Mouse (Mus musculus) heart, adult 2 months (tissue): ENCODE data around the gene Hist1h4b. TPM values are rescaled to one million over a fixed set of nuclear protein-coding genes. Genes with fewer than 3 reads are reported as not detected.
"Not testable (repeated sequence)": the region's sequence is repeated elsewhere in the genome, so short reads cannot be mapped to it uniquely, and the experiment has no call there.

Source experiments
- DNase-seq, 2 experiments: peaks; one replicate each; pipeline ENCODE4 v3.0.0; 2021
- H3K27ac ChIP-seq: fragments of 200-600 bp; 2 replicates; pipeline ENCODE4 v1.8.1; 2022
- H3K27me3 ChIP-seq: fragments of 200-500 bp; 2 replicates; pipeline ENCODE4 v1.6.1; 2012; ENCODE audit warnings: mild to moderate bottlenecking, low read length, inconsistent platforms, mixed read lengths; ENCODE audit not compliant: control insufficient read depth, insufficient read depth
- H3K36me3 ChIP-seq: fragments of 200-500 bp; 2 replicates; pipeline ENCODE4 v1.6.1; 2012; ENCODE audit warnings: low read length, inconsistent platforms; ENCODE audit not compliant: control insufficient read depth, insufficient read depth
- H3K4me1 ChIP-seq: fragments of 200-500 bp; 2 replicates; pipeline ENCODE4 v1.6.1; 2011; ENCODE audit warnings: low read length; ENCODE audit not compliant: control insufficient read depth, insufficient read depth
- H3K4me3 ChIP-seq: fragments of 200-600 bp; 2 replicates; pipeline ENCODE4 v1.8.1; 2022
- H3K79me2 ChIP-seq: fragments of 200-500 bp; replicated peaks from 2 replicates; pipeline ENCODE4 v1.6.1; 2012; ENCODE audit warnings: mild to moderate bottlenecking, inconsistent platforms, low read length, moderate library complexity, mixed read lengths; ENCODE audit not compliant: control insufficient read depth, insufficient read depth
- H3K9ac ChIP-seq: fragments of 200-500 bp; 2 replicates; pipeline ENCODE4 v1.6.1; 2012; ENCODE audit warnings: low read depth, mild to moderate bottlenecking, control low read depth, inconsistent platforms, low read length, mixed read lengths
- CTCF ChIP-seq: fragments of 200-600 bp; IDR thresholded peaks from 2 replicates; pipeline ENCODE4 v1.8.1; 2022; ENCODE audit warnings: antibody characterized with exemption, mild to moderate bottlenecking, moderate library complexity
- EP300 ChIP-seq: fragments of 200-500 bp; IDR thresholded peaks from 2 replicates; pipeline ENCODE4 v1.6.1; 2011; ENCODE audit warnings: low read depth, low read length, control low read depth; ENCODE audit not compliant: insufficient read depth
- POLR2A ChIP-seq: fragments of 200-500 bp; IDR thresholded peaks from 2 replicates; pipeline ENCODE4 v1.6.1; 2011; ENCODE audit warnings: mild to moderate bottlenecking, low read depth, low read length, control low read depth; ENCODE audit not compliant: insufficient read depth
- WGBS: fragments of 180-500 bp; shearing (Covaris S2); methylation state at CpG from one replicate; pipeline ENCODE4 v1.1.7; 2018; 5-methylcytosine and 5-hydroxymethylcytosine counted together
- intact Hi-C: fragments of 180-260 bp; cut with DNase I; formaldehyde crosslinking; loops from one replicate; pipeline ENCODE4 v1.15.1; 2025
- polyA plus RNA-seq: library from polyadenylated mRNA; depleted of rRNA; stranded (reverse); fragments of >200 nt; gene quantifications from 2 replicates; pipeline ENCODE4 v1.2.3, GENCODE M21; 2012
- total RNA-seq, 2 experiments: library from RNA; stranded (reverse); gene quantifications; 2 replicates each; pipeline ENCODE4 v1.2.3; 2021

Hist1h4b gene
- total and polyA plus RNA-seq, 3 experiments: 1.1 to 11.3 (median 4.9) TPM

DNA sequence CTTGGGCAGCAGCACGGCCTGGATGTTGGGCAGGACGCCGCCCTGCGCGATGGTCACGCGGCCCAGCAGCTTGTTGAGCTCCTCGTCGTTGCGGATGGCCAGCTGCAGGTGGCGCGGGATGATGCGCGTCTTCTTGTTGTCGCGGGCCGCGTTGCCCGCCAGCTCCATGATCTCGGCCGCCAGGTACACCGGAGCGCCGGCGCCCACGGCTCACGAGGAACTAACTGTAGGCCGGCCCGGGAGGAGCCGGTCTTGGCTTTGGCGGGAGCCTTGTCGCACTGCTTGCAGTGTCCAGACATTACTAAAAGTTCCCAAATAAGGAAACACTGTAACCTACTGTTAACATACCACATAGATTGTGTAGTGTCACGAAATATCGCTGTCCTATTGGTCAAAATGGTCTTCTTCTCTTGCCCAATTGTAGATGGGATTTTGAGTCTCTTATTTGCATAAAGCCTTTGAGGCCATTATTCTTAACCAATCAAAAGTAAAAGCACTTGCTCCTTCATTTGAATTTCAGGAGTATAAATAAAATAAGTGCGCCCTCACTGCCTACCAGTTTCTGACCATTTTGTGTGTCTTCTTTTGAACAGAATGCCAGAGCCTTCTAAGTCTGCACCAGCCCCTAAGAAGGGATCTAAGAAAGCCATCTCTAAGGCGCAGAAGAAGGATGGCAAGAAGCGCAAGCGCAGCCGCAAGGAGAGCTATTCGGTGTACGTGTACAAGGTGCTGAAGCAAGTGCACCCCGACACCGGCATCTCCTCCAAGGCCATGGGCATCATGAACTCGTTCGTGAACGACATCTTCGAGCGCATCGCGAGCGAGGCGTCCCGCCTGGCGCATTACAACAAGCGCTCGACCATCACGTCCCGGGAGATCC, 10.4 kb upstream of the Hist1h4b start, which contains the start of gene Hist1h2bb:
TSS of gene Hist1h2bb (plus strand) at position 534 of the 880 bp plus-strand sequence.
- Histone ChIP-seq H3K27ac (peak within 1 kb of the TSS; percentile 94), H3K4me3 (peak within 1 kb of the TSS; percentile 56), H3K36me3 (peaks cover 10% of the 10 kb centered on the region), H3K9ac (peak within 1 kb of the TSS; percentile 92)
- peak; percentile 42 for TF ChIP-seq CTCF
- peak; percentile 69 for TF ChIP-seq POLR2A
- TF ChIP-seq EP300: 0 out of 2 replicates have a peak, but pooled peaks have one; percentile 8
- H3K4me1 ChIP-seq, H3K79me2 ChIP-seq, H3K27me3 ChIP-seq: not testable (repeated sequence)
- DNase-seq: peak; percentile 81 to 85
- intact Hi-C loops: loop anchor here (5.0 kb wide), 2 partner anchors 124 to 1704 kb away; partner anchors contain the start of genes Hist1h1e, Hist1h2ag, Hist1h2be and Hist1h2bj
- under 1% methylated on average over 52 of the region's 58 CpGs for WGBS

DNA sequence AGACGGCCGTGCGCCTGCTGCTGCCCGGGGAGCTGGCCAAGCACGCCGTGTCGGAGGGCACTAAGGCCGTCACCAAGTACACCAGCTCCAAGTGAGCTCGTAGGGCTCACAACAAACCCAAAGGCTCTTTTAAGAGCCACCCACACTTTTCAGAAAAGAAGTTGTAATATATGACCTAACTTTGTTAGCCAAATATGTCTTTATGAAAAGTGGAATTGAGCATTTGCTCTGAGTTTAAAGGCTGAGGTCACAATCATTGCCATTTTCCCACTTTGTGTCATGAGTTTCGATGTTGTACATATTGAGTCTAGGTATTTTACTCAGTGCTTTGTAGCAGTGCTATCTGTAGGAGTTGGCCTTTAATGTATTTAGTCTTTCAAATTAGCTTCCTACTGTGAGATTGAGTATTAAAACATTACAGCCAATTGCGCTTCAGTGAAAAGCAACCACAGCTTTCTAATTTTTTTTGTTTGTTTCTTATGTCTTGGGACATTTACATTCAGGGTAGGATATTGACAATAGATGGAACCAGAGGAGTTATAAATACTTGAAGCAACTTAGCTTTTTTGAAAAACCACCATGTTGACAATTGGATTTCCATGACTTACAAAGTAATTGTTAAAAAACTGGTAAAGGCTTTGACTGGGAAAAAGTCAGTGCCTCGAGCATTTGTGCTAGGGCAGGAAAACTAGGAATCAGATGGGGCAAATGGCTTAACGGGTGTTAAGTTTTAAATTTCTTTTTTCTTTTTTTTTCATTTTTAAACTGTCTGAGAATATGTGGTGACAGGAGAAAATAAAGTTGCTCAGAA, 9.5 kb upstream of the Hist1h4b start:
- intact Hi-C loops: loop anchor here (5.0 kb wide), 2 partner anchors 125 to 1705 kb away; partner anchors contain the start of genes Hist1h1e, Hist1h2ag, Hist1h2be and Hist1h2bj
- no peaks in the 10 kb centered on the region for H3K27me3 ChIP-seq
- no peak for TF ChIP-seq POLR2A
- no peak for TF ChIP-seq CTCF
- no peak for TF ChIP-seq EP300
- no peak overlapping the region for H3K4me3 ChIP-seq
- H3K9ac ChIP-seq: peak overlapping the region; percentile 40; the same call in 1 of the 2 replicates
- no peaks in the 10 kb centered on the region for H3K79me2 ChIP-seq
- H3K36me3 ChIP-seq: peaks cover 3% of the 10 kb centered on the region
- 14% methylated on average over 13 of the region's 13 CpGs for WGBS
- H3K4me1 ChIP-seq: peaks cover 3% of the 10 kb centered on the region
- no peak for DNase-seq
- H3K27ac ChIP-seq: peak overlapping the region; percentile 12; the same call in 1 of the 2 replicates

DNA sequence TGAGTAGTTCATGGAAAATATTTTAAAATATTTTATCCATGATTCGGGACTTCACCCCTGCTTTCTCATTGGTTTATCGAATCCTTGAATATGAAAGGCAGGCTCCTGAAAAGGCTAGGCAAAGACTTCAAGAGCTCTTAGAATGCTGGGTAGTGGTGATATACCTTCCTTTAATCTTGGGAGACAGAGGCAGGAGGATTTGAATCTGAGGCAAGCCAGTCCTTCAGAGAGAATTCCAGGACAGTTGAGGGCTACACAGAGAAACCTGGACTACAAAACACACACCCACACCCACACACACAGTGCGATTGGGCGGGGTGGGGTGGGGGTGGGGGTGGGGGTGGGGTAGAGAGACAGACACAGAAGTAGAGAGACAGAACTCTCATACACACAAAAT, 8.9 kb upstream of the Hist1h4b start:
- Histone ChIP-seq H3K4me1 (peaks cover 3% of the 10 kb centered on the region), H3K27me3 (no peaks in the 10 kb centered on the region), H3K9ac (no peak overlapping the region), H3K36me3 (peaks cover 2% of the 10 kb centered on the region; the same call in 1 of the 2 replicates), H3K27ac (no peak overlapping the region), H3K79me2 (no peaks in the 10 kb centered on the region), H3K4me3 (no peak overlapping the region)
- no peak for TF ChIP-seq CTCF
- TF ChIP-seq POLR2A: no peak
- DNase-seq: no peak
- intact Hi-C loops: loop anchor here (5.0 kb wide), 2 partner anchors 126 to 1706 kb away; partner anchors contain the start of genes Hist1h1e, Hist1h2ag, Hist1h2be and Hist1h2bj
- WGBS: 18% methylated on average over 4 of the region's 4 CpGs

DNA sequence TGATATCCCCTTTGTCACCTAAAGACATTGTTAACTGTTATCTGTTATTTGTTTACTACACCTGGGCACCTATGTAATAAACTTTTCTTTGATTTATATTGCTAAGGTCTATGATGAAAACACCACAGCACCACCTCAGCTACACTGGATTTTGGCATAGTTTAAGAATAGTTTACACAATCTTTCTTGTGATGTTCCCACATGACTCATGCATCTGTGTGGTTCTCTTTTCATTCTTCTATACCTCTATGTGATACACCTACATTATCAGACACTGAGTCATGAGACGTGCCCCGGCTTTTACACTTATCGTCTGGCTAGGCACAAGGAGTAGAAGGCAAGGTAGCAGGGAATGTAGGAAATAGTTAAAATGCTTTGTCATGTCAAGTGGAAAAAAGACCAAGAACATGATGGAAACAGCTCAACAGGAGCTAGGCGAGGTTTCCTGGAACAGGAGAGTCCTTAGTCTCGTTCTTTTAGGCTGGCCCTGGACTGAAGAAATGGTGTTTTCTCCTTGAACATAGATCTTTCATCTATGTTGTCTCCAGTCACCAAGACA, 7.2 kb upstream of the Hist1h4b start:
- Histone ChIP-seq H3K27ac (no peak overlapping the region), H3K4me1 (peaks cover 3% of the 10 kb centered on the region), H3K4me3 (no peak overlapping the region), H3K36me3 (no peaks in the 10 kb centered on the region), H3K9ac (no peak overlapping the region), H3K79me2 (no peaks in the 10 kb centered on the region), H3K27me3 (no peaks in the 10 kb centered on the region)
- intact Hi-C loops: loop anchor here (5.0 kb wide), 2 partner anchors 127 to 1707 kb away; partner anchors contain the start of genes Hist1h1e, Hist1h2ag, Hist1h2be and Hist1h2bj
- TF ChIP-seq CTCF (no peak), POLR2A (no peak), EP300 (no peak)
- 85% methylated on average over 5 of the region's 5 CpGs for WGBS
- no peak for DNase-seq

DNA sequence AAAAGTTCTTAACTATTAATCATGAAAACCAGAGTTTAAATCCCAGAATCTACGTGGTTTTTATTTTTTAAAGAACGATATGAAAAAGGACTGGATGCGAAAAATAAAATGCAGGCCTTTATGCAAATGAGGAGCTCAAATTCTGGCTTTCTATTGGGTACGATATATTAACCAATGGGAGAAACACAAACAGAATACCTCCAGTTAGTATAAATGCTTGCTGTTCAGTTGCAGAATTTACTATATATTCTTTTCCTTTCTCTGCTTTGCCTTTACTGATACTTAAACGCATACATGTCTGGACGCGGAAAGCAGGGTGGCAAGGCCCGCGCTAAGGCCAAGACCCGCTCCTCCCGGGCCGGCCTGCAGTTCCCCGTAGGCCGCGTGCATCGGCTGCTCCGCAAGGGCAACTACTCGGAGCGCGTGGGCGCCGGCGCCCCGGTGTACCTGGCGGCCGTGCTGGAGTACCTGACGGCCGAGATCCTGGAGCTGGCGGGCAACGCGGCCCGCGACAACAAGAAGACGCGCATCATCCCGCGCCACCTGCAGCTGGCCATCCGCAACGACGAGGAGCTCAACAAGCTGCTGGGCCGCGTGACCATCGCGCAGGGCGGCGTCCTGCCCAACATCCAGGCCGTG, 5.9 kb upstream of the Hist1h4b start, which contains the start of gene Hist1h2ab:
TSS of gene Hist1h2ab (plus strand) at position 288 of the 639 bp plus-strand sequence.
- 5% methylated on average over 31 of the region's 47 CpGs for WGBS
- TF ChIP-seq POLR2A: peak; percentile 55; the same call in 1 of the 2 replicates
- peak; percentile 22 for TF ChIP-seq CTCF
- peak; percentile 58 to 66 for DNase-seq
- H3K36me3 ChIP-seq, intact Hi-C loops, H3K4me1 ChIP-seq, H3K79me2 ChIP-seq, H3K27me3 ChIP-seq: not testable (repeated sequence)
- H3K4me3 ChIP-seq: peak within 1 kb of the TSS; percentile 48
- H3K9ac ChIP-seq: peak within 1 kb of the TSS; percentile 67
- peak within 1 kb of the TSS; percentile 62 for H3K27ac ChIP-seq
